Mouse (Mus musculus): ENCODE results near the gene Eif3m.
"Not testable (repeated sequence)": the region's sequence is repeated elsewhere in the genome, so short reads cannot be mapped to it uniquely, and the experiment has no call there.

DNA sequence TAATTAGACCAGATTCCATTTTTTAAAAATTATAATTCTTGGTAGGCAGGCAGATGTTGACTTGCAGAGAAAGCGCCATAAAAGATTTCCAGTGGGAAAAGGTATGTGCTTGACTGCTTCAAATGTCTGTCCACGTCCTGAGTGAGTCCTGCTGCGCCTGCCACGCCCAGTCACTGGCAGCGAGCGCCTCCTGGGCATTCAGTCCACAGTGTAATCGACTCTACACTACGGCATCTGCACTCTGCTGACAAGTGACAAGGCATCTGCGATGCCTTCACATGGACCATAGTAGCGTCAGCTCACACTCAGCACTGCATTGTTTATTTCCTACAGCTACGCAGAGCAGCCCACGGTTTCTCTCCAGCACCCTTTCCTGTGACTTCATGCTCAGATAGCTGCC lies 8.7 kb upstream of the Eif3m start:
- TF ChIP-seq POLR2A (IDR thresholded peaks at IDR 0.05; ENCODE audit: control insufficient read depth, extremely low read depth, insufficient read depth, low read length, poor library complexity); CTCF (IDR thresholded peaks at IDR 0.05; ENCODE audit: borderline replicate concordance, control insufficient read depth, extremely low read depth, insufficient read depth, low read length, poor library complexity): not testable (repeated sequence)

Data from thymus, adult 2 months (tissue).